Mouse (Mus musculus): ENCODE measurements around the gene Pacrg. TPM values are rescaled to one million over a fixed set of nuclear protein-coding genes. Genes with fewer than 3 reads are reported as not detected.

Pacrg gene
- polyA plus RNA-seq (2016; fragmentation: Nextera tagmentation; extraction: Ambion mirVana) = 0.14 and 0.15 TPM in 2 replicates

DNA sequence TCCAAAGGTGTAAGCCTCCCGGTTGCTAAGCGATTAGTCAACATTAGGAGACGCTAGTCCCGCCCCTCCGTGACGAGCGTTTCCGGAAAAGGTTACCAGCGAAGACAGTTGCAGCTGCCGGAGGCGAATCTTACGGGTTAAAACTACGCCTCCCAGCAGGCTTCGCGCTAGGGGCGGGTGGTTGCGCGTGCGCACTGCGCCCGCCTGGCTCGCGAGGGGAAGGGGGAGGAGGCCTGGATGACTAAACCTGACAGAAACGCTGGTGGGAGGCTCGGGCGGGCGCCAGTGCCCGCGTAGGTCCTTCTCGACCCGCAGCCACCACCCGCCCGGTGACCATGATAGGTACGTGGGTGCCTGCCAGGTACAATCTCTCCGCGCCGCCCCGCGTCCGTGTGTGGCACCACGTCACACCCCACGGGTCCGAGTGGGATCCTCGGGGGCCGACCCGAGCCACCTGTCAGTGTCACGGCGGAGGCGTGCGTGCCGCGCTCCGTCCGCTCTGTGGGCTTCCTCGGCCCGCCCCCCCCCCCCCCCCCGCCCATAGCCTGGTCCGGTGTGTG lies at the start of gene Pacrg, which contains the start of gene Prkn:
Gene Pacrg, minus strand, starts transcription at position 164 of the 560 bp plus-strand sequence.
Gene Prkn, plus strand, starts transcription at position 237 of the 560 bp plus-strand sequence.
- Histone ChIP-seq H3K9me3 (replicated peaks) (no peaks in the 10 kb centered on the region), H3K4me1 (peaks cover 10% of the 10 kb centered on the region; the same call in 1 of the 2 replicates), H3K4me3 (peak within 1 kb of the TSS; percentile 80), H3K9ac (peak within 1 kb of the TSS; percentile 79), H3K4me2 (peak within 1 kb of the TSS; percentile 93), H3K36me3 (no peaks in the 10 kb centered on the region), H3K27me3 (replicated peaks) (0 out of 2 replicates have a peak, but pooled peaks cover 4% of the 10 kb centered on the region), H3K27ac (peak within 1 kb of the TSS; percentile 20; the same call in 1 of the 2 replicates)
- ATAC-seq = peak; percentile 93
- under 1% methylated on average over 44 of the region's 58 CpGs for WGBS (ENCODE audit: insufficient replicate concordance)

DNA sequence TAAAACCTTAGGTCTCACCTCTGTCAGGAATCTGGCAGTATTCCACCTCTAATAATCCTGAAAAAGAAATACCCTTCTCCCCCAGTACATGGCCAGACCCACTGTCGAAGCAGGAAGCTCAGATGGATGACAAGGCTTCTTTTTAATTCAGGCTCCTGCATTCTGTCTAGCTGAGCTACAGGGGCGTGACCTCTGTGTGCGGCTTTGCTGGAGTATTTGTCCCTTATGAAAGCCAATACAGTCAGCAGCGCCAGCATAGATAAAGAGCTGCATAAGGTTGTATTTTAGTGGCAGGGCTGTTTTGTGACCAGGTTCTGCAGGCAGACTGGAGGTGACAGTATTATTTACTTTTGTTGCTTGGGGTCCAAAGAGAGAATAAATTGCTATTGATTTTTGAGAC lies 47.8 kb upstream of the Pacrg start:
- Histone ChIP-seq H3K4me2 (no peak overlapping the region), H3K36me3 (no peaks in the 10 kb centered on the region), H3K27me3 (replicated peaks) (no peaks in the 10 kb centered on the region), H3K4me3 (no peak overlapping the region), H3K9ac (no peak overlapping the region), H3K9me3 (replicated peaks) (no peaks in the 10 kb centered on the region), H3K27ac (no peak overlapping the region), H3K4me1 (no peaks in the 10 kb centered on the region)
- no peak for ATAC-seq
- 49% methylated on average over 4 of the region's 4 CpGs for WGBS (ENCODE audit: insufficient replicate concordance)

DNA sequence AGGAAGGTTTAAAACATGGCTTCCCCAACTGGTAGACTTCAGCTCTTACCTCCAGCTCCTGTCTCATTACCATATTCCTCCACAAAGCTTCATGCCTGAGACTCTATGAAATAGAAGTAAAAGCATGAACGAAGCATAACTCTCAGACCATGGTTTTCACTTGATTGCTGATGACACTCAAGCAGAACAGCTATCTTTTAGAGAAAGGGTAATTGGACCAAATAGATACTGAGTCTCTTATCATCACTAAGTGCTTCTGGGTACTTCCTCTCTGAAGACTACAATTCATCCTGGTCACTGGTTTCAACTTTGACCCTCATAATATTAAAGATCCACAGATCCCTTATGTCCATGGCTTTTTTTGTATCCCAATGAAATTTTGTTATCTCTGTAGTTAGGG lies 42.1 kb upstream of the Pacrg start:
- ATAC-seq = no peak
- no peak overlapping the region for H3K9ac ChIP-seq
- no peaks in the 10 kb centered on the region for H3K9me3 ChIP-seq (replicated peaks)
- no peak overlapping the region for H3K27ac ChIP-seq
- H3K4me1 ChIP-seq = no peaks in the 10 kb centered on the region
- no peaks in the 10 kb centered on the region for H3K36me3 ChIP-seq
- H3K4me3 ChIP-seq = no peak overlapping the region
- 26% methylated on average over 1 of the region's 1 CpGs for WGBS (ENCODE audit: insufficient replicate concordance)
- H3K27me3 ChIP-seq (replicated peaks) = no peaks in the 10 kb centered on the region
- H3K4me2 ChIP-seq = no peak overlapping the region

DNA sequence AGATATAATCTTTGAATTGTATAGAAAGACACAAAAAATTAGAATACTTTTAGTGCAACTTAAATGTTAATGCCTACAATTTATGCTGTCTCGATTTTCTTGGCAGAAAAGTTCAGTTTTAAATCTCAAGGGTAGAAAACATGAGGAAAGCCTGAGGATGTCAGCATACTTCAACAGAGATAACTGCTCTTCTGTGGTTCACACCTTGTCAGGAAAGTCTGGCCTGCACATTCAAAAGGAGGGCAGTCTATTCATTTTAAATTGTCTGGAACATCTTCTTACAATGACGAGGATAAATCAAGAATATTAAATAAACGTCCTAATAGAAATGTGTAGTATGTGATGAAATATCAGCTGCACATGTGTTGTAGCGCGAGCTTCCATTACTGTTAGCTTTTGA lies 38.9 kb upstream of the Pacrg start:
- no peaks in the 10 kb centered on the region for H3K9me3 ChIP-seq (replicated peaks)
- no peaks in the 10 kb centered on the region for H3K36me3 ChIP-seq
- H3K27me3 ChIP-seq (replicated peaks) = no peaks in the 10 kb centered on the region
- H3K4me2 ChIP-seq = no peak overlapping the region
- WGBS (ENCODE audit: insufficient replicate concordance) = 59% methylated on average over 5 of the region's 5 CpGs
- ATAC-seq = no peak
- H3K4me1 ChIP-seq = peaks cover 12% of the 10 kb centered on the region
- H3K9ac ChIP-seq = no peak overlapping the region
- no peak overlapping the region for H3K27ac ChIP-seq
- no peak overlapping the region for H3K4me3 ChIP-seq

DNA sequence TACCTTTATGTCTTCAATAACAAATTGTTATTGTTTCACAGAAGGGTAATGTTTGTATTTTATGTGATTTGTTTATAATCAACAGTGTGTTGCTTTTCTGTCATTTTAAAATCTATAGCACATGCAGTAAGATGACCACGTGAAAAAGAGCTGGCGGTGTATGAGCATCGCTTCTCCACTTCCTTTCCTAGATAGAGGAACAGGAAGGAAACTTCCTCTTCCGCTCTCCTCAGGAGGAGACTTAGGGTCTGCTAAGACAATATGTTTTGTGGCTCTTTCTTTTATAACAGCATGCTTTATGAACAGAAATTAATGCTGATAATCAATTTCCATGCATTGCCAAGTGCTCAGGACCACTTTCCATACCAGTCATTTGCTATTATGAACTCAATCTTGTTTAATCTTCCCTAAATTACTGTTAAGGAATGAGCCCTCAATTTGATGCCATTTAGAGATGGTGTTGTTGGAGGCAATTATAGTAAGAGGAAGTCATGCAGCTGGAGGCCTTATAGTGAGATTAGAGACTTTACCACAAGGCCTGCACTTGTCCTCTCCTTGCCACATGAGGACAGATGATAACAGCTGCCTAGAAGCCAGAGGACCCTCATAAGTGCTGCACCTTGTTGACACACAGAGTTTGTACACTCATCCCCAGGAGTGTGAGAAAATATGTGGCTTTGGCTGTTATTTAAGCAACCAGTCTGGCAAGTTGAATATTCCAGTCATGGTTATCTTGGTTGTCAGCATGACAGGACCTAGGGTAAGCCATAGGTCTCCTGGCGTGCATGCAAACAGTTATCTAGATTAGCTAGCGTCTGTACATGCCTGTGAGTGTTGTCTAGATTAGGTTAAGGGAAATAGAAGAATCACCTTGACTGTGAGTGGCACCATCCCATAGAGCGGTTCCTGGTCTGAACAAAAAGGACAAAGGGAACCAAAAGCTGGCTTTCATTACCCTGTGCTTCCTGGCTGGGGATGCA lies 34.4 kb upstream of the Pacrg start:
- peaks cover 14% of the 10 kb centered on the region for H3K4me1 ChIP-seq
- ATAC-seq = peak; percentile 96
- WGBS (ENCODE audit: insufficient replicate concordance) = 28% methylated on average over 7 of the region's 7 CpGs
- H3K27me3 ChIP-seq (replicated peaks) = no peaks in the 10 kb centered on the region
- no peaks in the 10 kb centered on the region for H3K36me3 ChIP-seq
- no peaks in the 10 kb centered on the region for H3K9me3 ChIP-seq (replicated peaks)
- H3K9ac ChIP-seq = no peak overlapping the region
- H3K4me2 ChIP-seq = no peak overlapping the region
- no peak overlapping the region for H3K4me3 ChIP-seq
- H3K27ac ChIP-seq = peak overlapping the region; percentile 33; the same call in 1 of the 2 replicates

DNA sequence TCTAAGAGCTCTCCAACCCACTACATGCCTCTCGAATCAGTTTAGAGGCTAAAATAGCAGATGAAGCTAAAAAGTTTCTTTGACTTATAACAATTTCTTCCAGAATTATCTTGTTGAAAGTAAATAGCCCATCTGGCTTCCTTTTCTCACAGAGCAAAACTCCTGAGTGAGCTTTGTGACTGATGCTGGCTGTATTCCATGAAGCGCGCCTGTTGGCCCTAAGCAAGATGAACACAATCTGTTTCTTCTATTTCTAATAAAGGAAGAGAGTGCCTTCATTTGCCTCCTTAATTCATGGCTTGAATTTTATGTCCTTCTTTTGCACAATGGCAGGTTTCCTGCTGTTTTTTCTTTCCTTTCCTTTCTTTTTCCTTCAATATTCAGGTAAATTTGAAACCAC lies 14.1 kb upstream of the Pacrg start:
- H3K4me3 ChIP-seq = no peak overlapping the region
- WGBS (ENCODE audit: insufficient replicate concordance) = 82% methylated on average over 3 of the region's 3 CpGs
- H3K9me3 ChIP-seq (replicated peaks) = no peaks in the 10 kb centered on the region
- no peak for ATAC-seq
- no peaks in the 10 kb centered on the region for H3K36me3 ChIP-seq
- H3K4me2 ChIP-seq = no peak overlapping the region
- no peaks in the 10 kb centered on the region for H3K4me1 ChIP-seq
- no peaks in the 10 kb centered on the region for H3K27me3 ChIP-seq (replicated peaks)
- H3K9ac ChIP-seq = no peak overlapping the region
- no peak overlapping the region for H3K27ac ChIP-seq

DNA sequence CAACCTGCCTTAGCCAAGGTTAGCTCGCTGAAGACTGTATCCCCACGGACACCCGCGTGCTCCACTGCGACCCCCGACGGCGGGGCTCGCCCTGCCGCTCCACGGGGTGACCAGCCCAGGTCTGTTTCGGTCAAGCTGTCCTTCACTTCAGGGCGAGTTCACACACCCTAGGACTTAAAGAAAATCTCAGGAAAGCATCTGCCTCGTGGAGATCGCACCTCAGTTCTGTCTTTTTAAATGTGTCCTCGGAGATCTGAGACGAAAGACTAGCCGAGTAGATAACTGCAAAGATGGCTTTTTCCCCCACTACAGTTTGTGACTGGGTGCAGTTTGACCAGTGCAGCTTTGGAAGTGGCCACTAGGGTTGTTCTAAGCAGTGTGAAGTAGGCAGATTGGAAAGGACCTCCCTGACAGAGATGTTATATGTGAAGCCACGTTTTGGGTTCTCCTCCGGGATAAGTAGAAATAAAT lies 655 bp upstream of the Pacrg start:
- WGBS (ENCODE audit: insufficient replicate concordance) = 1% methylated on average over 20 of the region's 20 CpGs
- 0 out of 2 replicates have a peak, but pooled peaks cover 4% of the 10 kb centered on the region for H3K27me3 ChIP-seq (replicated peaks)
- H3K4me1 ChIP-seq = peaks cover 10% of the 10 kb centered on the region; the same call in 1 of the 2 replicates
- H3K27ac ChIP-seq = no peak overlapping the region; the same call in 1 of the 2 replicates
- H3K9ac ChIP-seq = peak overlapping the region; percentile 79
- H3K4me3 ChIP-seq = peak overlapping the region; percentile 80
- no peaks in the 10 kb centered on the region for H3K36me3 ChIP-seq
- H3K9me3 ChIP-seq (replicated peaks) = no peaks in the 10 kb centered on the region
- peak; percentile 64 for ATAC-seq
- H3K4me2 ChIP-seq = peak overlapping the region; percentile 93

DNA sequence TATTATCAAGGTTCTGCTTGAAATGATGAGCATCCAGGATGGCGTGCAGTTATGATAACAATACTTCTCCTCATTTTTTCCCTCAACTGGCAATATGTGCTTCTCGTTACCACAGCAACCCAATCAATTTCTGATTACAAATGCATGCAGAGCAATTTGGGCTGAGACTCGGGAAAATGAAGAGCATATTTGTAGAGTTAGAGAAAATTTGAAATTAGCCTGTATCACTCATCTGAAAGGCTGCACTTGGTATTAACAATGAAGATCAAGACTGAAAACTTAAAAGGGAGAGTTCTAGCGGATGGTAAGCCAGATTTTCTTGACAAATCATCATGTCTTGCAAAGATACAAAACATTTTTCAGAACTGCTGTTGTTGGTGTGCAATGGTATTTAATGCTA lies 21.1 kb downstream of the Pacrg start:
- H3K27ac ChIP-seq = no peak overlapping the region
- H3K4me3 ChIP-seq = no peak overlapping the region
- H3K27me3 ChIP-seq (replicated peaks) = no peaks in the 10 kb centered on the region
- H3K4me1 ChIP-seq = no peaks in the 10 kb centered on the region
- no peak overlapping the region for H3K9ac ChIP-seq
- no peaks in the 10 kb centered on the region for H3K9me3 ChIP-seq (replicated peaks)
- no peak overlapping the region for H3K4me2 ChIP-seq
- H3K36me3 ChIP-seq = no peaks in the 10 kb centered on the region
- WGBS (ENCODE audit: insufficient replicate concordance) = 62% methylated on average over 4 of the region's 4 CpGs
- ATAC-seq = no peak

DNA sequence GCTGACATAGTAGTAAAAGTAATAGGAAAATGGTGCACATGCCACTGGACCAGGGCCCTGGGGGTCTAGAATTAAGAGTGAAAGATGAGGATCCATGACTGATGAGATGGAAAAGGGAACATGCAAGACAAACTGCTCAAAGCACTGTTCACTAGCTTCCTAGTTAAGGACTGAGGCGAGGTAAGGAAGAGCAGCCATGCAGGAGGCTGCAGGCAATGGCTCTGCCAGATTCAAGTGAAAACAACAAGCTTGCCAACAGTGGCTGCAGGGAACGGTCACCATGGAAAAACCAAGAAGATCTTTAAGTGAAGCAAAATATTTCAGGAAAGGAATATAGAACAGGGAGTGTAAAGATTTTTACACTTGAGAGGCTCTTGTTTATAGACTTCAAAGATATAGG lies 31.5 kb downstream of the Pacrg start:
- WGBS (ENCODE audit: insufficient replicate concordance) = 54% methylated on average over 2 of the region's 2 CpGs
- H3K9ac ChIP-seq = no peak overlapping the region
- H3K4me3 ChIP-seq = no peak overlapping the region
- H3K27ac ChIP-seq = no peak overlapping the region
- no peaks in the 10 kb centered on the region for H3K36me3 ChIP-seq
- H3K4me2 ChIP-seq = no peak overlapping the region
- H3K27me3 ChIP-seq (replicated peaks) = no peaks in the 10 kb centered on the region
- no peaks in the 10 kb centered on the region for H3K9me3 ChIP-seq (replicated peaks)
- no peaks in the 10 kb centered on the region for H3K4me1 ChIP-seq
- no peak for ATAC-seq

DNA sequence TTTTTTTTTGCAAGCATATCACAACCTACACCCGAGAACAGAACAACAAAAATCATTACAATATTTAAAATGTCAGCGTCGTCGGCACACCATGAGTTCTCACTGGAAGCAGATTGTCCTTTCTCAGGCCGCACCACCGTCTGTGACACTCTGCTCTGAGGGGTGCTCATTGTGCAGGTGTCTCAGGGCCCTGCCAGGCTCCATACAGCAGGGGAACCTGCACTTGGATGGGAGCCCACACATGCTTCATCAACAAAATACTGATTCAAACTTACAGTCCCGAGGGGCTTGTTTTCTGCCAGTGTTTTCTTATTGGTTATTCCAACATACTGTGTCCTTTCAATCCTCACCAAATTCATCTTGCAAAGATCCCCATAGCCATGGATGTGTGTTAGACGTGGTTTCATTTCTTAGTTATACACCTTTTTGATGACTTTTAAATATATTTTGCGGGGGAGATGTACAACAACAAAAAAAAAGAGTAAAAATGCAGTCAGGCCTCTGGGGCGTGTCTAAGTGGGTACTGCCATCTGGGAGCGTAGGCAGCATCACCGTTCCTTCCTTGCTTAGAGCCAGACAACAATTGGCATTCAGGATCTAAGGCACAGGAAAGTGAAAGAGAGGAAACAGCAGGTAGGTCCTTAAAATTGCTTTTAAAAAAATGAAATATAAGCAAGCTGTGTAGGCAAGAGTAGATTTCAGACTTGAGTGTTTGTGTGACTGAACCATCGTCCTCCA lies 32.7 kb downstream of the Pacrg start:
- no peak for ATAC-seq
- Histone ChIP-seq H3K9me3 (replicated peaks) (no peaks in the 10 kb centered on the region), H3K4me1 (no peaks in the 10 kb centered on the region), H3K36me3 (no peaks in the 10 kb centered on the region), H3K4me2 (no peak overlapping the region), H3K9ac (no peak overlapping the region), H3K27ac (no peak overlapping the region), H3K27me3 (replicated peaks) (no peaks in the 10 kb centered on the region), H3K4me3 (no peak overlapping the region)
- WGBS (ENCODE audit: insufficient replicate concordance) = 75% methylated on average over 13 of the region's 13 CpGs

DNA sequence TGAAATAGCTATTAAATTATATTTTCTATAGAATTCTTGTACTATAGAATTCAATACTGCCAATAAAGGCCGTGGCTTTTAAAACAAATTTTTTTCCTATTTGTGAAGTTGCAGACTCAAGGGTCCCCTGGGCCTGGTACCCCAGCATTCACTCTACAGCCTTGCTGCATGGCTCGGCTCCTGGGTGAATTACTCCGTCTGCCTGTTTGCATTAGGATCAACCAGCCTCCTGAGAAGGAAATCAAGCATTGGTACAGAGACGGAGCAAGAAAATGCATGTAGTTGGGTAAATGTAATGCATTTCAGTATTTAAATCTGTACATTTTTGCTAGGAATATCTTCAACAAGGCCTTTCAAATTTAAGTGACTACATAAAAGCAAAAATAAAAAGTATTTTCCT lies 33.4 kb downstream of the Pacrg start:
- 74% methylated on average over 4 of the region's 4 CpGs for WGBS (ENCODE audit: insufficient replicate concordance)

More for the DNA sequence above, 33.4 kb downstream of the Pacrg start:
- H3K27ac ChIP-seq = no peak overlapping the region
- H3K9ac ChIP-seq = no peak overlapping the region
- no peak for ATAC-seq
- no peaks in the 10 kb centered on the region for H3K27me3 ChIP-seq (replicated peaks)
- no peaks in the 10 kb centered on the region for H3K9me3 ChIP-seq (replicated peaks)
- H3K4me2 ChIP-seq = no peak overlapping the region
- H3K4me1 ChIP-seq = no peaks in the 10 kb centered on the region
- no peak overlapping the region for H3K4me3 ChIP-seq
- no peaks in the 10 kb centered on the region for H3K36me3 ChIP-seq

Data from liver, embryonic 12.5 days (tissue).